Mouse (Mus musculus) lung, adult 2 months (tissue): ENCODE results near the gene Spag8. TPM values are rescaled to one million over a fixed set of nuclear protein-coding genes. Genes with fewer than 3 reads are reported as not detected.

Source experiments
- DNase-seq: peaks from one replicate; pipeline ENCODE4 v3.0.0; 2022
- H3K4me1 ChIP-seq: fragments of 200-500 bp; 2 replicates; pipeline ENCODE4 v1.6.1; 2011; ENCODE audit warnings: low read length; ENCODE audit not compliant: control insufficient read depth, insufficient read depth
- H3K4me3 ChIP-seq: fragments of 200-500 bp; replicated peaks from 2 replicates; pipeline ENCODE3; 2011; ENCODE audit warnings: low read depth, mild to moderate bottlenecking, control low read depth, low read length; ENCODE audit errors: extremely low read depth
- CTCF ChIP-seq: fragments of 200-500 bp; IDR thresholded peaks from 2 replicates; pipeline ENCODE4 v1.5.1; 2011; ENCODE audit warnings: mild to moderate bottlenecking, low read length, control low read depth; ENCODE audit not compliant: insufficient read depth
- POLR2A ChIP-seq: fragments of 200-500 bp; IDR thresholded peaks from 2 replicates; pipeline ENCODE4 v1.6.1; 2011; ENCODE audit warnings: low read depth, mild to moderate bottlenecking, control low read depth, low read length, borderline replicate concordance; ENCODE audit errors: extremely low read depth
- WGBS: fragments of 180-500 bp; shearing (Covaris S2); methylation state at CpG from one replicate; pipeline ENCODE4 v1.1.7; 2018; 5-methylcytosine and 5-hydroxymethylcytosine counted together
- polyA plus RNA-seq: library from polyadenylated mRNA; depleted of rRNA; stranded (reverse); fragments of >200 nt; gene quantifications from 2 replicates; pipeline ENCODE4 v1.2.3, GENCODE M21; 2012

The Spag8 gene
- polyA plus RNA-seq, 1 experiment: 14.7 TPM

DNA sequence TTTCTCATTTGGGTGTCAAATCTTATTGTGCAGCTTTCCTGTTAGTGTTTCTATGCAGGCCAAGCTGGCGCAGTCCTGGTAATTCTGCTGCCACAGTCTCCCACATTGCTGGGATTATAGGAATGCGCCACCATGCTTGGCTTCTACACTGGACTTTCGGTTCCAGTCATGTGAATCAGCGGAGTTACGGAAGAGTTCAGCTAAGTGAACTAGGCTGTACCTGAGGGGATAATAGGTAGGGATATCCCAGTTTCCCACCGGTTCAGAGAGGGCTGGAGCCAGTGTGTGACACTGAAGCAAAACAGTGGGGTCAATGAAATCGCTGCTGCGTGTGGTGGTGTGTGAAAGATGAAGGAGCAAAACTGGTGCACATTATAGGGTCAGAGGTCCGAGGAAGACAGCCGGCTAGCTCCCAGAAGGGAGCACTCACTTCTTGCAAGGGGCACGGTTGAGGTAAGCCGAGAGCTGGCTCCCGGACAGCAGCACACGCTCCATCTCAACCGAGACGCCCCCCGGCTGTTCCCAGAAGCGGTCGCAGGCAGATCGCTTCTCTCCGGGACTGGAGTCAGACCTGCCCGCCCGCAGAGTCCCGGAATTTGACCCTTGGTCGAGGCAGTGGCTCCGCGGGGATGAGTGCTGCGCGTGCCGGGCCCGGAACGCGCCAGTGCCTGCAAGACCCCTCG lies 2.4 kb upstream of the Spag8 start:
- TF ChIP-seq CTCF (no peak), POLR2A (no peak)
- 4% methylated on average over 34 of the region's 34 CpGs for WGBS
- no peak for DNase-seq
- Histone ChIP-seq H3K4me3 (peak overlapping the region; percentile 63), H3K4me1 (peaks cover 4% of the 10 kb centered on the region; the same call in 1 of the 2 replicates)

DNA sequence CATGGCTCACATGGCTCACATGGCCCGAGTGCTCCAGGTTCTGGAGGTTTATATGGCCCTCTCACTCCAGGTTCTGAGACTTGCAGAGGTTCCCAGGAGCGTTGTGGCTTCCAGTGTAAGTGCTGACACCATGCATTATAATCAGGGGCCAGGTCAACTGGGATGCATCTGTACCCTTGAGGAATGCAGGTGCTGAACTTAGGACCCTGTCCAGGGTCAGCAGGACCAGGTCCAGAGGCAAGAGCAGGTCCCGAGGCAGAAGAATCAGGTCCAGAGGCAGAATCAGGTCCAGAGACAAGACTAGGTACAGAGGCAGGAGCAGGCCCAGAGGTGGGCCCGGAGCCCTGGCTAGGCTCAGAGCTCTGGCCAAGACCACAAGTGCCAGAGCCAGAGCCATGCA lies 668 bp downstream of the Spag8 start:
- Histone ChIP-seq H3K4me3 (no peak overlapping the region), H3K4me1 (peaks cover 4% of the 10 kb centered on the region; the same call in 1 of the 2 replicates)
- TF ChIP-seq POLR2A (no peak), CTCF (no peak)
- 89% methylated on average over 4 of the region's 4 CpGs for WGBS
- DNase-seq: no peak

DNA sequence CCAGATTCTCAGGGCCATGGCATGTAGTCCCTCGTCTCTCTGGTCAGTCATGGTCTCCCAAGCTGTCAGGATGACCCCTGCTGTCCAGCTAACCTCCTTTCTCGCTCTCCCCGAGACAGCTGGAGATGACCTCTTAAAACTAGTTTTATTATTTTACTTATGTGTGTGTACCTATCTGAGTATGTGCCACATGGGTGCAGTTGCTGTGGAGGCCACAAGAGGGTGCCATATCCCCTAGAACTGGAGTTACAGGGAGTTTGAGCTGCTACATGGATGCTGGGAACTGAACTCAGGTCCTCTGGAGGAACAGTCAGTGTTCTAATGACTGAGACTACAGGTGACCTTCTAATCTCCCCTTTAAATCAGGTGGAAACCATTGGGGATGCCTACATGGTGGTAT lies 3.6 kb downstream of the Spag8 start:
- TF ChIP-seq POLR2A: no peak
- TF ChIP-seq CTCF: no peak
- 96% methylated on average over 3 of the region's 3 CpGs for WGBS
- Histone ChIP-seq H3K4me3 (no peak overlapping the region), H3K4me1 (peaks cover 4% of the 10 kb centered on the region; the same call in 1 of the 2 replicates)
- no peak for DNase-seq

DNA sequence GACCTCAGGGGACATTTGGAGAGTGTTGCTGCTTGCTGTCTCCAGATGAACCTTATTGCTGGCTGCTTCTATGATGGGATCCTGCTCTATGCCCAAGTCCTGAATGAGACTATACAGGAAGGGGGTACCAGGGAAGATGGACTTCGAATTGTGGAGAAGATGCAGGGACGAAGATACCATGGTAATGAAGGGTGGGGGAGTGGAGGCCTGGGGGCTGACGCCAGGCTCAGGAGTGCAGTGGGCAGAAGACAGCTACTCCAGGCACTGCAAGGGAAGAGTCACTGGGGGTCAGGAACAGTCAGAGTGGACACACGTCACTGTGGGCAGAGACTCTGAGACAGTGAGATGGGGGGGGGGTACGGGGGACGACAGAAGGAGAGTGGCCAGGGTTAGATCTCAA lies 12.9 kb downstream of the Spag8 start:
- no peak for DNase-seq
- Histone ChIP-seq H3K4me1 (no peaks in the 10 kb centered on the region), H3K4me3 (no peak overlapping the region)
- WGBS: 88% methylated on average over 6 of the region's 6 CpGs
- TF ChIP-seq POLR2A (no peak), CTCF (no peak)

DNA sequence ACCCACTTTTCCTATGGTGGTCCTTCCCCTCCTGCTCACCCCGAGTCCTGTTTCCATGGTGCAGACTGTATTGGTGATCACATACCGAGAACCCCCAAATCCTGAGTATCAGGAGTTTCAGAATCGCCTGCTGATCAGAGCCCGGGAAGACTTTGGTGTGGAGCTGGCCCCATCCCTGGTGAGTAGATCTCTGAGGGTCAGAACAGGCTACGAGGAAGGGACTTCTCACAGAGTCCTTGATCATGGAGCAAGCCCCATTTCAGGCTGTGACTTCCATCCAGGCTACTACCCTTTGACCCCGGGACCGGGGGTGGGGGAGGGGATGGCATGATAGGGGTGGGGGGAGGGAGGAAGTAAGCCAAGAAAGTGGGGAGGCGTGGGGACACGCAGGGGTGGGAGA lies 13.3 kb downstream of the Spag8 start:
- Histone ChIP-seq H3K4me3 (no peak overlapping the region), H3K4me1 (no peaks in the 10 kb centered on the region)
- TF ChIP-seq CTCF: no peak
- TF ChIP-seq POLR2A: no peak
- WGBS: 71% methylated on average over 9 of the region's 9 CpGs
- no peak for DNase-seq

DNA sequence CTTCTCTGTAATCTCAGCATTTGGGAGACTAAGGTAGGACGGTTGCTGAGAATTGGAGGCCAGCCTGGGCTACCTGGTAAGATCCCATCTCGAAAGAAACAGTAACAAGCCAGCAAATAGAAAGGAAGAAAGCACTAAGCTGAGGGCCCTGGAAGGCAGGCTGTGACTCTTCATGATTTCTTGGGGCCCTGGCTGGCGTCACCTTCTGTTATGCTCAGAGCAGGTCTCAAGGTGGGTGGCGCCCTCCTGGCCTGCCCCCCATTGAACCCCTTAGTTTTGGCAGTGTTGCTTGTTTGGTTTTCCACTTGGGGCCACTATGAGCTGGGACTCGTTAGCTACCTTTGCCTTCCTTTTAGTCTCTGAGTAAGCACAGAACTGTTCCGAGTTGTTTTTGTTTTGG lies 16.6 kb downstream of the Spag8 start:
- DNase-seq: no peak
- no peak for TF ChIP-seq CTCF
- no peak for TF ChIP-seq POLR2A
- WGBS: 73% methylated on average over 6 of the region's 6 CpGs
- Histone ChIP-seq H3K4me1 (peaks cover 4% of the 10 kb centered on the region; the same call in 1 of the 2 replicates), H3K4me3 (no peak overlapping the region)

DNA sequence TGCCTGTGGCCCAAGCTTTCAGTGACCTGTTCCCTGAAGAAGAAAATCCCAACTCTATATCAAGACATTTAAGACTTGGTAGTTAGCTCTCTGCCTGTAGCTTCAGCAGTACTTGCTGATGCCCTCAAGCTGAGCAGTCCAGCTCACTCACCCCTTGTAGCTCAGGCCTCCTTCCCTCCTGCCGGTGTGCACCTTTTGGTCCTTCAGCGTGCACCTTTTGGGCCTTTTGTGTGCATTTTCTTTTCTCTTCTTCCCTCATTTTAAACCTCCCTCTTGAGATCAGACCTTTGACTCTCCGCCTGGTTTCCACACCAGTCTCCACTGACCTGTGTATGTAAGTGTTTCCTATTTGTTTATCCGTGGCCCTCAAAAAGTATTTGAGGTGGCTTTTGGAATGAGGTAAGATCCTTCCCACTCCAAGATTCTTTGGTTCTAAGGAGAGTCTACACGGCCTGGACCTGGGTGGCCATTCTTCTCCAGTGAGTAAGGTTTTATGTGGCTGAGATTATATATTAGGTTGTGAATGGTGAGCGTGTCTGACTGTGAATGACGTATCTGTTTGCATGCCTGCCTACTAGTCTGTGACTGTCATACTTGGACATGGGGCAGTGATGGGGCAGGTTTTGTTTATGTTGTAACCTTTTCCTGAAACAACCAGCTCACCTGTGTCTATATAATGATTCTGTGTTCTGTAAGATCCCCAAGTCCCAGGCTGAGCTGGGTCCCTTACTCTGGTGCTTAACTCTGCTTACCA lies 18.6 kb downstream of the Spag8 start:
- peaks cover 4% of the 10 kb centered on the region; the same call in 1 of the 2 replicates for H3K4me1 ChIP-seq
- WGBS: 80% methylated on average over 7 of the region's 7 CpGs
- TF ChIP-seq CTCF (no peak), POLR2A (no peak)
- H3K4me3 ChIP-seq: no peak overlapping the region
- peak; percentile 4 for DNase-seq

DNA sequence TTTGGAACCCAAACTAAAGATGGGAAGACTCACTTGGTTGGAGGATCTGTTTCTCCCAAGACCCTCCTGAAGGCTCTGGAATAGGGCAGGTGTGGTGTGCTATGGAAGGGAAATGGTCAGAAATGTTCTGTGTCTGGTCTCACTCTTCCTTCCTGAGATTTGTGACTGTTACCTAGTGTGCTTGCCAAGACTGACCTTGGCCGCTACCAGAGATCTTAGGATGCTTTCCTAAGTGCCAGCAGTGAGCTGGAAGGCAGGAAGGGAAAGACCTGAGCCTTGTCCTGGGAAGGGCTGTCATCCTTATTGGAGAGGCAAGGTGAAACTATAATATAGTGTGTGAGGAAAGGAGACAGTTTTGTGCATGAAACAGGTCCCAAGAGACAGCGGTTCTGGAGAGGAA lies 19.7 kb downstream of the Spag8 start:
- H3K4me3 ChIP-seq: no peak overlapping the region
- peaks cover 4% of the 10 kb centered on the region; the same call in 1 of the 2 replicates for H3K4me1 ChIP-seq
- 76% methylated on average over 2 of the region's 2 CpGs for WGBS
- no peak for DNase-seq
- TF ChIP-seq CTCF (no peak), POLR2A (no peak)

DNA sequence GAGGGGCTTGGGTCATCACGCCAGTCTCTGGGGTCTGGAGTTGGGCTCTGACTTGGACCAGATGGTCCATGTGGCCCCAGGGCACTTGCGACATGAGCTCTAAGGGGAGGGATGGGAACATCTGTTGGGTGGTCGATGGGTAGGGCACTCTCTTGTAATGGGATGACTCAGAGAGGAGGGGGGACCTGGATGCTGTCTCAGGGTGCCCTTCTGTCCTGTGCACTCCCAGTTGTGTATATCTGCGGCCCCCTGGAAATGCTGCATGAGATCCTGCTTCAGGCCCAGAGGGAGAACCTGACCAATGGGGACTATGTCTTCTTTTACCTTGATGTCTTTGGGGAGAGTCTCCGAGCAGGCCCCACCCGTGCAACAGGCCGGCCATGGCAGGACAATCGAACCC lies 20.1 kb downstream of the Spag8 start:
- Histone ChIP-seq H3K4me1 (peaks cover 4% of the 10 kb centered on the region; the same call in 1 of the 2 replicates), H3K4me3 (no peak overlapping the region)
- DNase-seq: no peak
- 89% methylated on average over 8 of the region's 8 CpGs for WGBS
- TF ChIP-seq POLR2A (no peak), CTCF (no peak)
